Mouse (Mus musculus): ENCODE results near the gene Slc26a11.
A peak's percentile ranks its signal among the peaks of the same experiment; 100 is the strongest.

Gene Slc26a11

GRCm38 (mm10) chr11:119402501-119403160 is 47.3 kb downstream of the Slc26a11 start:
- no peak for DNase-seq (ENCODE audit: low spot score)

GRCm38 (mm10) chr11:119404627-119405026 is 49.3 kb downstream of the Slc26a11 start:
- peak; percentile 73 for DNase-seq (ENCODE audit: low spot score)

GRCm38 (mm10) chr11:119407381-119407780 is 52.0 kb downstream of the Slc26a11 start:
- no peak for DNase-seq (ENCODE audit: low spot score)

GRCm38 (mm10) chr11:119407977-119408376 is 52.6 kb downstream of the Slc26a11 start:
- DNase-seq (ENCODE audit: low spot score) = no peak

GRCm38 (mm10) chr11:119419327-119420118 is 64.2 kb downstream of the Slc26a11 start:
- peak; percentile 64 for DNase-seq (ENCODE audit: low spot score)

GRCm38 (mm10) chr11:119420426-119420825 is 65.1 kb downstream of the Slc26a11 start:
- no peak for DNase-seq (ENCODE audit: low spot score)

- DNase-seq (ENCODE audit: low spot score) = no peak
These were observed 72.1 kb downstream of the Slc26a11 start for GRCm38 (mm10) chr11:119427431-119427830.

- no peak for DNase-seq (ENCODE audit: low spot score)
These were observed 72.6 kb downstream of the Slc26a11 start for GRCm38 (mm10) chr11:119427986-119428385.

- peak; percentile 65 for DNase-seq (ENCODE audit: low spot score)
These were observed 73.3 kb downstream of the Slc26a11 start for GRCm38 (mm10) chr11:119428649-119429136.
